Mouse (Mus musculus): ENCODE measurements around the gene Msantd3.

The Msantd3 gene

DNA sequence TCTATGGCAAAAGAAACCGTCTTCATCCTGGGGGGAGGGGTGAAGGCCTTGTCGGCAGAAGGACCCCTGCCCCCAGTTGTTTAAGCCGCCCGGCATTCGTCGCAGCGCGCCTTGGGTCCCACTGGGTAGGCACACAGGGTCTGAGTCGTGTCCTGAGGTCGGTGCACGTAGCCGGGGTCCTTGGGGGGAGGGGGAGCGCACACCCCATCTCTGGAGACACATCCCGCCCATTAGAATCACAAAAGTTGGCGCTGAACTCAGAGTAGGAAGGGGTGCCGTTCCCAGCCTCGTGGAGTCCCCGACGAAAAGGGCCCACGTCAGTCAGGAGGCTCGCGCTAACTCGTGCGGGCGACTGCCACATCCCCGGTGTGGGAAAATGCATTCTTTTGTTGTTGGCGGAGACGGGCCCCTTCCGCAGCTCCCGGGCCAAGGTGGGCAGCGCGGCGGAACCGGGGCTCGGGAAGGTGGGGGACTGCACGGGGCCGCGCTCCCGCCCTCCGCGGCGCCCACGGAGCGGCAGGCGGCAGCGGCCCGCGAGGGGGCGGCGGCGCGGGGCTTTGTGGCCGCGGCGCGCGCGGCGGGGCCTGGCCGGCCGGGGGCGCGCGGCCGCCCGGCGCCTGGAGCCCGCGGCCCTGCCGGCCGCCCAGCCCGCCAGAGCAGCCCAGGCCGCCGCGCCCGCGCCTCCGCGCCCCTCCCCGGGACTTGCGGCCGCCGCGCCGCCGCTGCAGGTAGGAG lies at the start of gene Msantd3:
Gene Msantd3 (plus strand): TSS at position 95 of the 735 bp plus-strand sequence.
- DNase-seq (ENCODE audit: low read depth, low spot score): peak; percentile 78

DNA sequence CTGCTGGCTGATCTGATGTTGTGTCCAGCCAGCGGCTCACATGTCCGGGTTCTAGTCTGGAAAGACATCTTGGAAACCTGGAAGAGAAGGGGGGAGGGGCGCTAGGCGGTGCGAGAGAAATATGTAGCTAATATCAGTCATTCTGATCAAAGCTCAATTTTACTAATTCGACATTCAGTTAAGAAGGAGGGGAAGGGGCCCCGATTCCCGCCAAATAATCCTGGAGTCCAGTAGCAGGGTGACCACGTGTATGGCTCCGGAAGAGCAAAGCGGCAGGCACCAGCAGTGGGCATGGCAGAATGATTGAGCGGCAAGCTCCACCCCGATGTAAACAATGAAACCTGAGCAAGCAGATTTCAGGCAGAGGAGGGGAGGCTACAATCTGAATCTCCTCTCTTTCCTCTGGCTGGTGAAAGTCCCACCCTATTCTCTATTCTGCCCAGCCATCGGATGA lies 48.4 kb upstream of the Msantd3 start:
- DNase-seq (ENCODE audit: low read depth, low spot score): peak; percentile 52

DNA sequence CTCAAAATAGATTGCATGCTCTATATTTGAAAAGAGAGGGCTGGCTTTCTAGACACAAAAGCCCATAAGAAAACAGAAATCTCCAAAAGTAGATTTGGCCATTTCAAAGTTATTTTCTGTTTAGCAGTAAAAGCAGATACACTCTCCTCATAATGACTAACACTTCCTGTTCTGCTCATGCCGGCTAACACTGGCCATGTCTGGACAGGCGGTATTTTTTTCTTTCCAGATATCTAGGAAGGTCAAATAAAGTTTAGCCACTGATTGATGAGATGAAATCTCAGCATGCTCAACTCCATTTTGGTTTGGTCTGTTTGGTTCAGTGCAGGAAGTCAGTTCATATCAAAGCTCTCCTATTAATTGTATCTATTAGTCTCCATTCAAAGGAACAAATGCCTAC lies 47.2 kb upstream of the Msantd3 start:
- no peak for DNase-seq (ENCODE audit: low read depth, low spot score)

DNA sequence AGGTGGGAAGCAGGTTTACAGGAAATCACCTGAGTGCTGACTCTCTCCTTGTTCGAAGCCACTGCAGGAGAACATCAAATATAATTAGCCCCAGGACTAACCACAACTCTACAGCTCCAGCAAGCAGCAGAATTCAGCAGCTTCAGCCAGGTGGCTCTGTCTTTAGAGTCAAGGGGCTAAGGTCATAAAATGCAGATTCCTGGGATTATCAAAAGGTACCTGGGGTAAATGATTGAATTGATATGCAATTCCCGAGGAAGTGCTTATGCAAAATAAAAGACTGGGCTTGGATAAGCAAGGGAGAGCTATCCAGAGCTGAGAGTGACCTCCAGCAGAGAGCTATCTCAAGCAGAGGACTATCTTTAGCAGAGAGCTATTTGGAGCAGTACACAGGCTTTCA lies 28.9 kb upstream of the Msantd3 start:
- no peak for DNase-seq (ENCODE audit: low read depth, low spot score)

DNA sequence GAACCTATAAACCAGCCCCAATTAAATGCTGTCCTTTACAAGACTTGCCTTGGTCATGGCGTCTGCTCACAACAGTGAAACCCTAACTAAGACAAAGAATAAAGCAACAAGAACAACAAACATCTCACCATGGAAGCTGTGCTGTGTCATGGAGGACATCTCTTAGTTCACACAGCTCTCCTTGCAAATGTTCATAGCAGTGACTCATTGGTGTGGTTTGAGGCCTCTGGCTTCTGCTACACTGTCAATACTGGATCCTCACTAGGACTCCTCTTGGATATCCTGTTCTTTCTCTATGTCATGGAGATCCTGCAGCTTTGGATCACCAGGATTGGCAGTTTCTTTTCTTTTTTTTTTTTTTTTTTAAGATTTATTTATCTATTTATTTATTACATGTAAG lies 10.2 kb upstream of the Msantd3 start:
- DNase-seq (ENCODE audit: low read depth, low spot score): no peak

DNA sequence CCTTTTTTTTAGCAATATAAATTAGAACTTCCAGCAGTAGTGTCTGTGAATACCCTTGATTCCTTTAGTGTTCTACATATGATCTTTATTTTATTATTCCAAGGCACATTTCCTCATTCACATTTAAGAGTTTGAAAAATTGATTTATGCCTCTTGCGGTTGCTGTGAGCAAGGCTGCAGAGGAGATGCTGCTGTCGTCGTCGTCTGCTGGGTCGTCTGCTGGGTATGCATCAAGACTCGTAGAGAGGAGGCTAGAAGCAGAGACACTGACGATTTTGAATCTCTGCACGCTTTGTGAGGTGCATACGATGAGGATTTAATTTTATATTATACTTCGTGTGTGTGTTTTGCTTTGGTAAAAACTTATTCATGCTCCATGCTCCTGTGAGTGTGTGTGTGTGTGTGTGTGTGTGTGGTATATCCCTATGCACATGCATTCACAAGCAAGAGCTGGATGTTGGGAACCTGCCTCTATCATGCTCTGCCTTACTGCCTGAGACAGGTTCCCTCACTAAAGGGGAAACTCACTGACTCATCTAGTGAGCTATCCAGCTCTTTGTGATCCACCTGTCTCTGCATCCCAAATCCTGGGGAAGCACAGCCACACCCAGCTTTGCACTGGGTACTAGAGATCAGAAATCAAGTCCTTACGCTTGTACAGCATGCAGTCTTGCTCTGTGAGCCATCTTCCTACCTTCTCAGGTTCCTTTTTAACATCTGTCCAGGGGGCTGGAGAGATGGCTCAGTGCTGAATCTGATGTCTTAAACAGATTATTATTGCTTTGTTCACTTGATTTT lies 7.7 kb upstream of the Msantd3 start:
- DNase-seq (ENCODE audit: low read depth, low spot score): no peak

DNA sequence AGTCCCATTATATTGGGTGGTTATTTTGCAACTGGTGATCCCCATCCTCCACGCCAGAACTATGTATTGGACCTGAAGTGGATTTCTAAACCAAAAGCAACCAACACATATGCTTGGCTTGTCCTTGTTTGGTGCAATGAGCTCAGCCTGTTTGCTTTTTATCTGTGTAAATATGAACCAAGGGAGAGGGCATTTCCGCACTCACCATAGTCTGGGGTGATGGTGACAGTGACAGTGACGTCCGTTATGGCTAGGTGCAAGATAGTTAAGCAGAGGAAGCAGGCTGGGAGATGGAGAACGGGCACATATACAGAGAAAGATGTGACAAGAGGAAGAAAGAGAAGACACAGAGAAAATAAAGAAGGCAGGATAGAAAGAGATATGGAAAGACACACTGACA lies 3.5 kb upstream of the Msantd3 start:
- no peak for DNase-seq (ENCODE audit: low read depth, low spot score)

DNA sequence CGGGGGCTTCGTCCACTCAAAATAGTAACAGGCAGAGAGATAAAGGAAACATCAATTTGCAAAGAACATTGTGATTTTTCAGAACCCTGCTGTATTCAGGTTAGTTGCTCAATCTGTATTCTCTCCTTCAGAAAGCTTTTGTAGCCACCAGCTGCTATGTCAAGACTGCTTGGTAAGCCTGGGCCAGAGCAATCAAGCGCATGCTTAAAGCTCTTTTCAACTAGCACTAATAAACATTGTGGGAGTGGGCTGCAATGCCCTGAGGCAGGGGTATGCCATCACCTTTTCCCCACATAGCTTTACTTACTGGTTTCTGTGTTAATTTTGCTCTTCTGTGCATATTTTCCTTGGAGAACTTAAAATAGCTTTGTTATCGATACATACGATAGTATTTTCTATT lies 2.7 kb upstream of the Msantd3 start:
- no peak for DNase-seq (ENCODE audit: low read depth, low spot score)

DNA sequence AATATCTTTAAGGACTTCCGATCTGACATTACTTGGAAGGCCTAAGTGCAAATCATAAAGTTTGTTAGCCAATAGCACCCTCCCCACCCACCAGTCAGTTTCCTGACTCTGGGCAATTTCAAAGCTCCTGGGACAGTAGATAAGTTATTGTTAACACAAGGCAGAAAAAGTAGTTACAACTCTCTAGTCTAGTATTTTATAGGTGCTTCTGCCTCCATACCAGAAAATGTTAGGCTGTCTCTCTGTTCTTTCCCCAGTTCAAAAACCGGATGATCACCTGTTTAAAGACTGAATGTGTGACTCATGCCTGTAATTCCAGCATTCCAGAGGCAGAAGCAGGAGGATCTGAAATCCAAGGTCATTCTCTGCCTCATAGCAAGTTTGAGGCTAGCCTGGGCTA lies 1.2 kb upstream of the Msantd3 start:
- no peak for DNase-seq (ENCODE audit: low read depth, low spot score)

DNA sequence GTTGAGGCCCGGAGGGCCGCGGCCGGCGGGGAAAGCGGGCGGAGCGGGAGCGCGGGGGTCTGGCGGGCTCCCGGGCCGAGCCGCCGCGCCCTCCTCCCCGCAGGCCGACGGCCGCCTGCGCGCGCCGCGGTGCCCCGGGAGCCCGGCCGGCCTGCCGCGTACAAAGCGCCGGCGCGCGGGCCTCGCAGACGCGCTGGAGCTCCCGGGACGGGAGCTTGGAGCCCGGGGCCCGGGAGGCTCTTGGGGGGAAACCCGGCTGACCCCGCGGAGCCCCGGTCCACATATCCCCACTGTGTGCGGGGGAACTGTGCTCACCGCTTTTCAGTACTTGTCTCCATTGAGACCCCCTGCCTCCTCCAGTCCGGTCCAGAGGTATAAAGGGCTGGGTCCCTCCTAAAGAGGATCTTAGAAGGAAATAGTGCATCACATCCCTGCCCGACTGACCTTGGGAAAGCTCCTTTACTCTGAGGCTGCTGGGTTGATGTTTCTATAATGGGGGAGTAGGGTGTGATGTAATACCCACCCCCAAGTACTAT lies 909 bp downstream of the Msantd3 start:
- DNase-seq (ENCODE audit: low read depth, low spot score): no peak

DNA sequence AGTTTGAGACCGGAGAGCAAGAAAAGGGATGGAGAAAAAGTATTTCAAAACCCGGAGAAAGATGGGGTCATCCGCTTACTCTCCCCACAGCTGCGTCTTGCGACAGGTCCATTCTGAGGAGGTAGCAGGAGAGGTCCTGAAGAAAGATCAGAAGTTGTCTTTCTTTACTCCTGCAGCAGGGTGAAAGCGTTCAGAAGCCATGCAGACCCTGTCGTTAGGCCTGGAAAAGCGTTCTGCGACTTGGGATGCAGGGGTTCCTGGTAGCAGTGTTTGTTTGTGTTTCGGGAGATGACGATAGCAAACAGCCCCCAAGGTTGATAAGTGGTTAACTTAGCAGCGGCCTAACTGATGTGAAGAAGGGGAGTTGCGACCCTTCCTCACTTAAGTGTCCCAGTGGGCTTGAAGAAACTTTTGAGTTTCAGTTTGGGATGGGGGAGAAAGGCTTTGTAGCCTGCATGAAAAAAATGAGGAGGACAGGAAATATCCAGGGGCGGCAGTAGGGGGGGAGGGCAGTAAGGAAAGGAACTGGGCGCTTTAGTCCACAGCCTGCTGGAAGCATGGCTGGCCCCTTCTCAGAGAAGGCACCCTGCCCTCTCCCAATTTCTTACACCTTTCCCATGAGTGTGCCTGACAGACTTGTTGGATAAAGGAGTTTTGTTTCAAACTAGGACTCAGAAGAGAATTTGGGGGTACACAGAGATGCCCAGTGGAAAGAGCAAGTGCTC lies 2.0 kb downstream of the Msantd3 start:
- DNase-seq (ENCODE audit: low read depth, low spot score): no peak

DNA sequence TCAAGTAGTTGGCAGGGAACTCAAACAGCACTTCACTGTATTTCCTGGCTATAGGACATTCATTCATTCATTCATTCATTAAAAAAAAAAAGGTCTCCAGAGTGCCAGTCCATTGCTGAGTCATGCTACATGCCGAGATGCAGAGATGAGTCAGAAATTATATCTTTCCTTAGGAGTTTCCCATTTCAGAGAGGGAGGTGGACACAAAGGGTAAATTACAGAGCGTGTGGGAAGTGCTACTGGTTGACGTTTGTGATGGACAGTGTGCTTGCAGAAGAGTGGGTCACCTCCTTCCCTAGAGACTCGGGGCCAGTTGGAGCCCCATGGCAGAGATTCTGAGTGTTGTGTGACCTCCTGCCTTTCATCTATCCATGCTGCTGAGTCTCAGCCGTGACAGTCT lies 2.6 kb downstream of the Msantd3 start:
- no peak for DNase-seq (ENCODE audit: low read depth, low spot score)

DNA sequence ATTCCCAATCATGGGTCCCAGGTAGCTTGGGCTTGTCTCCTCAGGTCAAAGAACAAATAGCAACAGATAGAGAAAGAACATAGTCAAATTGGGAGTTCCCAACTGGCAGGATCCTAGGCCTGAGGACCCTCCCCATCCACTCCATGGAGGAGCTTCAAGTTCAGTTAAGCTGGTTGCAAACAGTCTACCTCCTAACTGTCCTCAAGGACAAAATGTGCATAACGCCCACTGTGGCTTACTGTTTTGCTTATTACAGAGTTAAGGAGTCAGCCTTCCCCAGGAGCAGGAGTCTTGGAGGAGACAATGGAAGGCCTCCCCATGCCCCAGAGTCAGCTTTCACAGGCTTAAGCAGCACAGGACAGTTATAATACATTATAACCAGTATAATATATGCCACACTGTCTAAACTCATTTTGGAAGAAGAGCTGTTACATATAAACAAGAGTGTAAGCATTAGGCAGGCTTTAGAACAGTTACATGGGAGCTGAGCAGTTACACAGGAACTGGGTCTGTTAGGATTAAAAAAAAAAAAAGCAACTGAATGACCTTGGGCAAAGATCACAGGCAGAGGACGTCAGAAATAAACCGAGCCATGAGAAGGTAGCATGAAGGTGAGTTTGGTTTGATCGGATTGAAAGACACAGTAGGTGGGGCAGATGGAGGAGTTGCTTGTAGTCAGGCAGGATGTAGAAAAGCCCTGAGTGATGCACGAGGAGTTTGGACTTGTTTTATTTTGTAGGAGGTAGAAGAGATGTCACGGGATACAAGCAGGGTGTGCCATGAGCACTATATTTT lies 3.5 kb downstream of the Msantd3 start:
- DNase-seq (ENCODE audit: low read depth, low spot score): no peak

DNA sequence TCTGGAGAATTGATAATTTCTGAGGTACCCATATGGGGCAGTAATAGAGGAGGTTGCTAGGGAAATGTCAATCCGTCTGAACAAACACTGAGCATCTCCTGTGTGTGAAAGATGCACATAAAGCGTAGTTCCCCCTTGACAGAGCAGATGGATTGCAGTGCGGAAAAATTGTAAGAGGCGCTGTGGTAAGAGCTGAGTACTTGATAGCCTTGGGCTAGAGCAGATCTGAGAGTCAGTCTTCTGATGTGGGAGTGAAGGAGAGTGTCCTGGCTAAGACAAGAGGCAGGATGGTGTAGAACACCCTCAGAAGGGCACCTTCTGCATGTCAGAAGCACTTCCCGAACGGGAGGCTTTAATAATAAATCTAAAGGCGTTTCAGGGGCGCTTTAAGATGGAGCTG lies 4.4 kb downstream of the Msantd3 start:
- no peak for DNase-seq (ENCODE audit: low read depth, low spot score)

DNA sequence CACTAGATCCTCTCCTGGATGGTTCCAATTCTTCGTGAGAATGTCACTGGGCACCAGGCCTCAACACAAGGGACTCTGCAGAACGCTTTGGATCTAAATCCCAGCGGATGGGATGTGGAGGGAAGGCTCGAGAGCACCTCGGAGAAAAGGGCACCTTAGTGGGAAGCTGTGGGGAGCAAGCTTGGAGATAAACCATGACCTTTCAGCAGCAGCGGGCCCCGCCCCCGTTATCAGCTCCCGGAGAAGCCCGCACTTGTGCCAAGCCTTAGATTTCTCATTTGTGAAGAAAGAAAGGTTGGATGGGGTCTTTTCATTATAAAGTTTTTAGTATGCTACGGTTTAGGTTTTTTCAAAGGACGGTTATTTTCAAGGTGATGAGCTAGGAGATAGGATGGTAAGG lies 6.2 kb downstream of the Msantd3 start:
- no peak for DNase-seq (ENCODE audit: low read depth, low spot score)

DNA sequence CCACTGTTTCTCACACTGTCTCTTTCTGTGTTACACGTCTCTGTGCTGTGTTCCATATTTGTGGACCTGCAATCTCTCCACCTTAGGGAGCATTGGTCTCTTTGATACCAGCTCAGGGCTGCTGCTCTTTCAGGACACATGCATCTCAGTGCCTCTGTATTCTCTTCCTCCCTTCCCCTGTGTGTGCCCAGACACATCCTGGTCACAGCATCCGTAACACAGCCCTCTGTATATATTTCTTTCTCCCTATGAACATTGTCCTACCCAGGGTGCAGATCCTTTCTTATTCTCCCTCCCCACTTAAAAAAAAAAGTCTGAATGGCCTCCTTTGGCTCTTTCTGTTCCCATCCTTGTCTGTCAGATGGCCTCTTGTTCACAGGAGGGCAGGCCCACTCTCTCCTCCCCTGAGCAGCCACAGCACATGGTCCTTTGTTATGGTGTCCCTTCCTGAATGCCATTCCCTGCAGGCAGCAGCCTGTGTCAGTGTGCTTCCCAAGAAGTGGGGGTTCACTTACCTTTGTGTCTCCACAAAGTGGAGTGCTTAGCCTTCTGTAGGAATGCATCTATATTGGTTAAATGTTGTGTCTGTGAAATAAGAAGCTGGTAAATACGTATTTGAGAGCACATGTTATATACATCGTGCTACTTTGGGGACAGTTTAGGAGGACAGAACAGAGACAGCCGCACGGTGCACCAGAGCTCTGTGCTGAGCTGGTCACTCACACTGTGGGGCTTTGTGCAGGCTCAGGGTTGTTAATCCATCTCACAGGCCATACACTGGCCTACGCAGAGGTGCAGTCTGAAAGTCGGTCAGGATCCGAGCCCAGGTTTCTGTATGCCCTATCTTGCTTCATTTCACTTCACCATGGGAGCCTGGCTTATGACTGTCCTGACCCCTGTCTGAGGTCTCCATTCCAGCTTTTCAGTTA lies 7.1 kb downstream of the Msantd3 start:
- no peak for DNase-seq (ENCODE audit: low read depth, low spot score)

DNA sequence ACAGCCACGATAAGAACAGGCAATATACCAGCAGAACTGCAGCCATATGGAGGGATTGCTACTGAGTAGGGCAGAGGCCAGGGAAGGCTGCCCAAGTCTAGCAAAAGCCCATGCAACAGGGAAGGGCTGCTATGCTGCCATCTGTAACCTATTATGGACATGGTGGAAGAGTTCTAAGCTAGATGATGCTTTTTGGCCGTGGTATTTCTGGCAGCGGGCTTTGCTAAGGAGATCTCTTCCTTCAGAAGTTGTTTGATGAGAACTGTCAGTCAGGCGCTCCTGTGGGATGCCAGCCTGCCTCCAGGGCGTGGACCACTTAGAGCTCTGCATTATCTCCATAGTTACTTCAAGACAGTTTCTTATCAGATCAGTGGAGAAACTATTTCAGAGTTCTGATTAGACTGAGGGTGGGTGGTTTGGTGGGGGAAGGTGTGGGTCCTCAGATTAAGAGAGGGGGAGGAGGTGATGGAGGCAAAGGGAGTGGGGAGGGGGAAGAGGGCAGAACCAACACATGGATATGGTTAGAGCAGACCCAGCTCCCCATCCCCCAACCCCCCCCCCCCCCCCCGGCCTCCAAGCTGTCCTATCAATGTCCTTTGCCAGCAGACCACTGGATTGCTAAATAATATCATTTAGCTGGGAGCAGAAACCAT lies 8.8 kb downstream of the Msantd3 start:
- DNase-seq (ENCODE audit: low read depth, low spot score): peak; percentile 45

DNA sequence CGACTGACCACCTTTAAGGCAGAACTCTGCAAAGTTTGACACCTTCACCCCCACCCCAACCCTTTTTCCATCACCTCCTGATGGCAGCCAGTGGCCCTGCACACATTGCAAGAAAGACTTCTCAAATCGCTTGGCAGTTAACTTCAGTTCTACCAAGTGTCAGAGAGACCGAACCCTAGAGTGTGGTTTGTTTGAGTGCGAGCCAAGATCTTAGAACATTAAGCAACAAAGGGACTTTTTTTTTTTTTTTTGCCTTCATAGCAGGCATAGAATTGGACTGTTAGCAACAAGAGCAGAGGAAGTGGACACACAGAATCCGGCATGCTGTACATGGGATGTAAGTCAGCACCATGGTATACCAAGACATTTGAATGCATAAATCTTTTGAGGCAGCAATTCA lies 9.9 kb downstream of the Msantd3 start:
- DNase-seq (ENCODE audit: low read depth, low spot score): no peak

DNA sequence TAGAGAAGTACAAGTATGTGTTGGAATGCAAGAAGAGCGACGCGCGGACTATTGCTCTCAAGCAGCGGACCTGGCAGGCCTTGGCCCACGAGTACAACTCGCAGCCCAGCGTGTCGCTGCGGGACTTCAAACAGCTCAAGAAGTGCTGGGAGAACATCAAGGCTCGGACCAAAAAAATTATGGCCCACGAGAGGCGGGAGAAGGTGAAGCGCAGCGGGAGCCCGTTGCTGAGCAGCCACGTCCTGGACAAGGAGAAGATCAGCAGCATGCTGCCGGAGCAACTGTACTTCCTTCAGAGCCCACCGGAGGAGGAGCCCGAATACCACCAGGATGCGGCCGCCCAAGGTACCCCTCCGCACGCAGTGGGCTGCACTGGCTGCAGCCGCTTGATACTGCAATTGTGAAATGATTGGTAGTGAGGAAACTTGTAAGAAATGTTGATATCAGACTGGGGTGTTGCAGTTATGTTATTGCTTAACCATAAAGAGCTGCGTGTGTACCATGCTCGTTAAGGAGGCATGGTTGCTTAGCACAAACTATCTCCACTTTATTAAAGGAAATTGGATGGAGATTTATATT lies 12.8 kb downstream of the Msantd3 start:
- no peak for DNase-seq (ENCODE audit: low read depth, low spot score)

Data from mesoderm, embryonic 11.5 days (tissue).